Mouse (Mus musculus) spleen, adult 2 months (tissue): ENCODE data around the gene Pam.

Experiments used
- CTCF ChIP-seq: fragments of 200-500 bp; IDR thresholded peaks from 2 replicates; pipeline ENCODE4 v1.5.1; 2011; ENCODE audit warnings: mild to moderate bottlenecking, inconsistent platforms; ENCODE audit not compliant: insufficient read depth, insufficient read length, insufficient replicate concordance; ENCODE audit errors: extremely low read depth
- POLR2A ChIP-seq: fragments of 200-500 bp; IDR thresholded peaks from 2 replicates; pipeline ENCODE4 v1.6.1; 2011; ENCODE audit warnings: low read depth, low read length, inconsistent platforms

GRCm38 (mm10) chr1:97910874-97911273 lies 184.6 kb downstream of the Pam start:
- no peak for TF ChIP-seq POLR2A
- TF ChIP-seq CTCF = no peak
